Mouse (Mus musculus) liver, embryonic 14.5 days (tissue): ENCODE measurements around the gene Eftud2.

Experiments used
- CTCF ChIP-seq: IDR thresholded peaks from 2 replicates; pipeline ENCODE4 v1.5.1; 2016; ENCODE audit warnings: antibody characterized with exemption, low read depth, control low read depth
- EP300 ChIP-seq: IDR thresholded peaks from 2 replicates; pipeline ENCODE4 v1.6.1; 2016; ENCODE audit warnings: antibody characterized with exemption, low read depth

GRCm38 (mm10) chr11:102898408-102898807 lies 17.6 kb upstream of the Eftud2 start:
- TF ChIP-seq CTCF (no peak), EP300 (no peak)
